Mouse (Mus musculus): ENCODE results near the gene Terb1.

Gene Terb1

DNA sequence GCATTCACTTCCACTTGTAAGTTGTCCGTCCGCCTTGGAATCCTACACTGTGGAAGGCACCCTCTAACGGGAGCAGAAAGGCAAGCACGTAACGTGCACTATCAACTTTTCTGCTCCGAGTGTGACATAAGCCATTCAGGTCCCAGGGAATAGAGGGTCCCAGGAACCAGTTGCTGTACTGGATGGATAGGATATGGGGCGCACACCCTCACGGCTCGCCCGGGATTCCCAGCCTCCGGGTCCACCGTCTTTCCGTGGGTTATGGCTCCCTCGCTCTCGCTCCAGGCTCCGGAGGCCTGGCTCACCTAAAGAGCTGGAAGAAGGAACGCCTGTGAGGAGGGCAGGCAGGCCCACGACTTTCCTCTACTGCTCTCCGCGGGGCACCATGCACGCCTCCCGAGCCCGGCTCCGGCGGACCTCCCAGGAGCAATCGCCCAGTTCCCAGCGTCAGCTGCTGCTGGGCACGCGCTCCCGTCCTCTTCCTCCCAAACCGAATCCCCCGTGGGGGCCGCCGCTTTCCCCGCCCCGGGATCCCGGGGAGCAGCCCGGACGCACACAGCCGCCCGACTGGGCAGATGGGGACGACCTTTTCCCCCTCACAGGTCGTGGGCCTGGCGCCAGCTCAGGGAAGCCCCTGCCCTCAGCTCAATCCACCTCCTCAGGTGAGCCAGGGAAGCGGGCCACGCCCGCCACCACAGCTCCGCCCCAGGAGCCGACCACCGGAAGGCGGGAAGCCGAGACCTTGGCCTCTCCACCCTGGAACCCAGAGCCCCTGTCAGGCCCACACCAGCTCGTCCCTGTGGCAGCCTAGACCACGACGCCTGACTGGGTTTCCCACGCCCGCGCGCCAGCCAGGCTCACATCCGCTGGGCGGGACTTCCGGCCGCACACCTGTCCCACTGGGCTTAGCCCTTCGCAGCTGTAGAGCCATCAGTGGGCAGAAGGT is at the start of gene Terb1:
Gene Terb1 (minus strand): TSS at position 850 of the 946 bp plus-strand sequence.
- peak; percentile 51 for DNase-seq

DNA sequence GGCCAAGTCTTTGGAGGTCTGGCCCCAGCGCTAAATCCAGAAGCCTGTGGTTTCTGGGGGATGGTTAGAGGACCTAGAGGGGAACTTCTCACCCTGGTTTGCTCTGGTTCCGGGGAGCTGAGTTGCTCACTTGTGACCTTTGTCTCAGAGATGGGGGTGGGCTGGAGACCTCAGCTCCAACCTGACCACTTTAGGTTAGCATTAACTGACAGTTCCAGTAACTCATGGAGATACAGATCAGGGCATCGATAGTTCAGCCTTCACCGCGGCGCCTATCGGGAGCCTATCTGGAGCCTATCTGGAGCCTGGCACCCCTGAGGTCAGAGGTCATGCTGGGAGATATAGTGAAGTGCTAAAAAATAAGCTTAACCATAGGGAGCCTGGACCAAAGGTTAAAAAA is 47.5 kb upstream of the Terb1 start:
- no peak for DNase-seq

GRCm38 (mm10) chr8:104555191-104555590 is 45.5 kb upstream of the Terb1 start:
- DNase-seq: no peak

- no peak for DNase-seq
These were observed 33.8 kb upstream of the Terb1 start for GRCm38 (mm10) chr8:104543440-104544045.

DNA sequence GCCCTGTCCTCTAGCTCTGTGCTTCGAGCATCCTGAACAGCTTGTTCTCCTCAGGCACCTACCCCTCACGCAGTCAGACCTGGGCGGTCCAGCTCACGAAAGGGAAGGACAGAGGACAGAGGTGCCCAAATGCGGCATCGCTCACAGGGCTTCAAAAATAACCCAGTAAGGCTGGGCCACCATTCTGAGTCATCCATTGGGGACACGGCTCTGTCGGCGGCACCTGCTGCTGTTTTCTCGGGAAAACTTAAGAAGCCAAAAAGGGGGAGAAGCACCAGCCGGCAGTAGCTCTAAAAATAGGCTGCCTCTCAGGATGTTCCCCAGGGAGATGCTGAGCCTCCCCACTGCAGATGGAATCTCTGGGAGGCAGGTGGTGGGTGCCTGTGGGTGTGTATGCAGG is 32.5 kb upstream of the Terb1 start:
- no peak for DNase-seq

DNA sequence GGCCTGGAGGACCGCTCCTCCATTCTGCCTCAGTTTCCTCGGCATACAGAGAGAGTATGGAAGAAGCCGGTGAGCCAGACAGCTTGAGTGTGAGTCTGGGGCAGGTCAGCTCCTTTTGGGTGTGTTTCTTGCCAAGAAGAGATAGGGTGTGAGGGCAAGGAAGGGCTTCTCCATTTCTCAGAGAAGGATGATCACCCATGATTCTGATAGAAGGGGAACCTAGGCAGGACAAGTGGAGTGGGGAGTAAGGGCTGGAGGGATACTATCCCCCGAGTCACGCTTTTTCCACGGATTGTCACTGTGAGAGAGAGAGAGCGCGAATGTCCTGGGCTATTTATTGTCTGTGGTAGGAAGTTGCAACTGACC is 31.8 kb upstream of the Terb1 start:
- no peak for DNase-seq

DNA sequence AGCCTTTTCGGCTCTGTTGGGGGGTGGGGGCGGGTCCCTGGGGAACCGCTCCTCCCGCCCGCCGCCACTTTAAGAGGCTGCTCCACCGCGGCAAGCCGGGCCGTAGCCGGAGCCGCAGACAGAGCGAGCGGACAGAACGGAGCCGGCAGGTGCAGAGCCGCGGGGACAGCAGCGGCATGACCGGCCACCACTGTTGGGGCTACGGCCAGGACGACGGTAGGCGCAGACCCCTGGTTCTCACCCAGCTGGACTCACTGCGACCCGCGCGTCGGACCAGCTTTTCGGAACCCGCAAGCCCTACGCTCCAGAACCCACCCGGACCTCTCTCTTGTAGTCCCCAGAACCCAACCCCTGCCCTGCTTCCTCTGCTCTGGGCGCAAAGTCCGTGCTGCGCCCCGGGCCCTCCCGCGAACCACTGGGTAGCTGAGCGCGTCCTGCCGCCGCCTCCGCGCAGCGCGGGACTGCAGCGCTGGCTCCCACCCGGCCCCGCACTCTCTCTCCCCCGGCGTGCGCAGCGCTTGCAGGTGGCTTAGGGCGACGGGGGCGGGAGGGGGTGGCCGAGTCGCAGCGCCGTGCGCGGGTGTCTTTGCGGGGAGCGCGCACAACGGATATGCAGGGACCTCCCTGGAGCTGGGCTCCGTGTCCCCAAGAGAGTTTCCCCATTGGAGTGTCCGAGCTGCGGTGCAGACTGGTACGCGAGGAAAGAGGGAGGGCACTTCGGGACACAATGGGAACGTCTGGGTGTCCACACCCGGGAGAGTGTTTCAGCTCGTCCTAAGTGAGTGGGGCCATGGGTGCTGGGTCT is 31.2 kb upstream of the Terb1 start:
- DNase-seq: no peak

DNA sequence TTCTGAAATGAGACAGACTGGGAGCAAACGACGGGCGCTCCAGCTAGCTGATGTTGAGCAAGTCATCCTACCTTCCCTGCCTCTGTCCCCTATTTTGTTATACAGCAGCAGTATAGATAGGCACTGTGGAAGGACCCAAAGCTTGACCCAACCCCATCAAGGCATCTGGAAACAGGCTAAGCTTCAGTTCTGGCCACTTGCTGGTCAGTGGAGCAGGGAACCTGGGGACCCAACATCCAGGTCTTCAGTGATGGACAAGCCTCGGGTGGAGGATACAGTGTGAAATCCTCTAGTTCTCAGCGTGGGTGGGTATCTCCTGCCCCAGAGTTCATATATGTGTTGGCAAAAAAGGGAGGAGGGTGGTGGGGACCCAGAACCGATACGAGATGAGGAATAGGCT is 30.5 kb upstream of the Terb1 start:
- DNase-seq: no peak

GRCm38 (mm10) chr8:104539566-104539965 is 29.9 kb upstream of the Terb1 start:
- DNase-seq: no peak

GRCm38 (mm10) chr8:104538896-104539295 is 29.2 kb upstream of the Terb1 start:
- DNase-seq: no peak

- no peak for DNase-seq
These were observed 26.3 kb upstream of the Terb1 start for GRCm38 (mm10) chr8:104536028-104536427.

DNA sequence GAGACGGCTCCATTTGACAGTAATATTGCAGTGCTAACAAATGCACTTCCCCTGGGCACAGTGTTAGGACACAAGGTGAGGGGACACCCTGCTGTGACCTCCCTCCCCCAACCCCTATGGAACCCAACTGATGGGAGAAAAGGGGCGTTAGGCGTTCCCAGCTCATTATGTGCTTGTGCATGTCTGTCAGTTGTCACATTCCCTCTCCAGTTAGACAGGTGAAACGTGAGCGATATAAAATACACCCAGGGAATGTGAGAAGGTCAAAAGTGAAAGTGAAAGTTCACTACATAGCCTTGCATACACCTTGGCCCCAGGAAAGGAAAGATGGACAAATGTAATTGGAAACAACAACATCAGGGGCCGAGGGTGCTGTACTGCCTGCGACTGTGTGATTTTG is 25.7 kb upstream of the Terb1 start:
- no peak for DNase-seq

DNA sequence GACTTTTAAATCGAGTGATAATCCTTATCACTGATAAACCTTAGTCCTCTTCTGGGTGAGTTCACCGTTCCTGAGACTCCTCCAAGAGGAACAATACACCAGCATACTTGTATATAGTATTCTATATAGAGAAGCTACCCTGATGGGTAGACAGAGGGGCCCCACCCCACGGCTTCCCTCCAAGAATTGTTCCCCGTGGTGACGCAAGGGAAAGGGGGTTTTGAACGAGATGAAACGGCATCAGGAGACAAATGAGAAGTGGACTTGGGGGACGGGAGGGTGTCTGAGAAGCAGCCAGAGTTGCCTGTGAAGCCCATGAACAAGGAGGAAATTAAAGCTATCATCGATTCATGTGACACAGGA is 25.1 kb upstream of the Terb1 start:
- DNase-seq: no peak

DNA sequence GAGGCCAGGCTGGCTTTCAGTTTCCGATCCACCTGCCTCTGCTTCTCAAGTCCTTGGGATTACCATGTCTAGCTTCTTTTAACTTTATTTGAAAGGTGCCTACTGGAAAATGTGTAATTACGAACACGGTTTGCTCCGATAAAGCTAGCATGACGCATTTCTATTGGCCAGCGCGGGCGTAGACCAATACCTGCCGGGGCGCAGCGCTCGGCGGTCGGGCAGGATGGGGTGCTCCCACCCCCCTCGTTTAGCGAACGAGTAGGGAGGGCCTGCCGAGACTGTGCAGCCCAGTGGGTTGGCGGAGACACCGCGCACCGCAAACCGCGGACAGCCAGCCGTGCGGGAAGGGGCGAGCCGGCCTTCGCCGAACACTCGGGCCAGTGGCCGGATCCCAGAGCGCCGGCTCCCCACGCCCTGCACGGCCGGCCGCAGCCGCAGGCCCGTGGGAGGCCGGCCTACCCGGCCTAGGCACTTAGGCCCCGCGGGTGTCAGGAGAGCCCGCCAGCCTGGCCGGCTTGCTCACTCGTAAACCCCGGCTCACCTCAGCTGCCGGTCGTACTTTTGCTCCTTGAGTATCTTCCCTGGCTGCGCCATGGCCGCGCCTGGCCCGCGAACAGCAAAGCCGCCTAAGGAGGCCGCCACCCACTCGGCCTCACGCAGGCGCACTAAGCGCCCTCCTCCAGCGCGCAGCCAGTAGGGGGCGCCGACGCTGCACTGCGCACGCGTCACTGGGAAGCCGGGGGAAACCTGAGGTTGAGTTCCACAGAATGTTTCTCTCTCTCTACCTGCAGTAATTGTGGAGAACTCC is 24.5 kb upstream of the Terb1 start, which contains the start of the genes Nae1 and Car7:
Gene Nae1 (minus strand): TSS at position 667 of the 808 bp plus-strand sequence.
Gene Car7 (plus strand): TSS at position 719 of the 808 bp plus-strand sequence.
- DNase-seq: peak; percentile 95

DNA sequence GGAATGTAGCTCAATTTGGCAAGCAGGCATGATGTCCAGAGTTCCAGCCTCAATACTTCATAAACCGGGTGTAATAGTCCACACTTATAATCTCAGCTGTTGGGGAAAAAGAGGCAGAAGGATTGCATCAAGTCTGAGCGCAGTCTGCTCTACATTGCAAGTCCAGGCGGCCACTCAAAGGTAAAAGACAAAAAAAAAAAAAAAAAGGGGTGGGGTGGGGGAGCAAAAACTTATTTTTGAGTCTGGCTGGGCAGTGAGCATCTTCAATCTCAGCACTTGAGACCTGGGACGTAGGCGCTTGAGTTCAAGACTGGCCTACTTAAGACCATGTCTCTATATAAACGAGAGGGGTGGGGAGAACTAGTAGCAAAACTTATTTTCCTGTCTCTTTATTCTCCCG is 23.8 kb upstream of the Terb1 start:
- no peak for DNase-seq

DNA sequence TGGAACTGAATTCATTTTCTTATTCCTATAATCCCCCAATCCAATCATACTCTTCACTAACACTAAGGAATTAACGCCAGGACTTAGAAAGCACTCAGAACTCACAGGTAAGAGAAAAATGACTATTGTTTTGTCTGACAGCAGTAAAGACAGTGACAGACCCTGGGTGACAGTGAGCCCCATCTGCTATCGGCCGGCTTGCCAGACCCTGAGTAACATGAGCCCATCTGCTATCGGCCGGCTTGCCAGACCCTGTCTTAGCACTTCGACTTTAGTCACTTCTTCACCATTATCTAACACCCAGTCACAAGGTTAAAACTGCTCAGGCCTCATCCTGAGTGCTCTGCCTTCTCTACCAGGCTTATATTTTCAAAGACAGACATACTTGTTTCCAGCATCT is 20.0 kb upstream of the Terb1 start:
- DNase-seq: no peak

DNA sequence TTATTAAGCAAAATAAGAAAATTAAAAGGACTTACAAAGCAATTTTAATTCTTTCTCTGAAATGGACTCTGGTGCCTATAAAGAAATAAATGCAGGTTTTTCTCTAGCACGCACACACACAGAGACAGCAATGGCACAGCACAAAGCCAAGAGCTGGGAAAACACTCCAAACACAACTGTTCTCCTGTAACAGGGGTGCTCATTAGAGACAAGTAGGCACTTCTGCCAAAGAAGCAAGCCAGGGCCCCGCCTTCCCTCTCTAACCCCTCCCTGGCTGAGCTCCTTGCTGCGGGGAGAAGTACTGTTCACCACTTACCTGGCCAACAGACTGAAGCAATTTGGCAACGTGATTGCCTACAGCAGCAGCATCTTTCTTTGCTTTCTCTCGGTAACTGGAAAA is 8.2 kb upstream of the Terb1 start:
- no peak for DNase-seq

DNA sequence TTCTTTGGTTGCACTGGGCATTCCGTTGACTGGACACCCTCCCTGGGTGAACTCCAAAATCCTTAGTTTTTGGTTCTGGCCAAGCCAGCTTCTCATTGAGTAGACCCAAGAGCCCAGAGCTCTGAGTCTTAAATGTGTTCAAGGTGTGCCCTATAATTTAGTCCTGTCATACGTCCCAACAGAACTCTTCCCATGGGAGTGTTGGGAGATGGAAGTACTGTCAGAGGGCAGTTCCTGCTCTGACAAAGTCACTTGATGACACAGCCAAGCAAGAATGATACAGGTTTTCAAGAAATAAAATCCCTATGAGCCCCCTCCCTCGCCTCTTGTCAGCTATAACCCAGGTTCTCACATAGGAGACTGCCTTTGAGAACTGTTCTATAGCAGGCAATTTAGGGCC is 424 bp upstream of the Terb1 start:
- no peak for DNase-seq

DNA sequence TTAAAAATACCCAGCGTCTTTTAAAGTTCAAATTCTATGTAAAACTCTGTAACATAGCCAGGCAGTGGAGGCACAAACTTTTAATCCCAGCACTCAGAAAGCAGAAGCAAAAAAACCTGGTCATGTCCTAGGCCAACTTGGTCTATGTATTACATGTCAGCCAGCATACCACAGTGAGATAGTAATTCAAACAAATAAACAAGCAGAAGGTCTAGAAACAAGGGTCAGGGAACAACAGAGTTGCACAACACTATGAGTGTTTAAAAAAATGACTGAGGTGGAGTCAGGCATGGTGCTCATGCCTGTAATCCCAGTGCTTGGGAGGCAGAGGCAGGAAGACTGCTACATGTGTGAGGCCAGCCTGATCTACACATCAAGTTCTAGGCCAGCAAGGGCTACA is 30.6 kb downstream of the Terb1 start:
- no peak for DNase-seq

- DNase-seq: no peak
These were observed 37.2 kb downstream of the Terb1 start for GRCm38 (mm10) chr8:104472465-104472864.

DNA sequence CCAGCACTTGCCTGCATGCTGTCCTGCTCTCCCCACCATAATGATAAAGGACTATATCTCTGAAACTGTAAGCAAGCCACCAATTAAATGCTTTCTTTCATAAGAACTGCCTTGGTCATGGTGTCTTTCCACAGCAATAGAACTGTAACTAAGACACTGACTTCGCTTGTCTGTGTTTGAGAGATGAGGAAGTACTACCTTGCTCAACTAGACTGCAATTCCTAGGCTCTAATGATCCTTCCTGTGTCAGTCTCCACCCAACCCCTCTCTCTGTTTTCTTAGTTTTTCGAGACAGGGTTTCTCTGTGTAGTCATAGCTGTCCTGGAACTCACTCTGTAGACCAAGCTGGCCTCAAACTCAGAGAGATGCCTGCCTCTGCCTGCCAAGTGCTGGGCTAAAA is 42.2 kb downstream of the Terb1 start:
- no peak for DNase-seq

DNA sequence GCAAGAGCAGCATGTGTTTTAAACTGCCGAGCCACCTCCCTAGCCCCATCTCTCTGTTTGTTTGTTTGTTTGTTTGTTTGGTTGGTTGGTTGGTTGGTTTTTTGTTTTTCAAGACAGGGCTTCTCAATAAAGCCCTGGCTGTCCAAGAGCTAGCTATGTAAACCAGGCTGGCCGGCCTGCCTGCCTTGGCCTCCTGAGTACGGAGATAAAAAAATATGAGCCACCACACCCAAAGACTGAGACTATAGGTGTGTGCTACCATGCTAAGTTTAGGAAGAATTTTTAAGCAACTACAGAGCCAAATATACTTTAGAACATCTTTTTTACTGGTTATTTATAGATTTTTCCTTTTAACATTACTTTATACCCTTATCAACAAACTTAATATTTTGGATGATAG is 57.5 kb downstream of the Terb1 start:
- no peak for DNase-seq

DNA sequence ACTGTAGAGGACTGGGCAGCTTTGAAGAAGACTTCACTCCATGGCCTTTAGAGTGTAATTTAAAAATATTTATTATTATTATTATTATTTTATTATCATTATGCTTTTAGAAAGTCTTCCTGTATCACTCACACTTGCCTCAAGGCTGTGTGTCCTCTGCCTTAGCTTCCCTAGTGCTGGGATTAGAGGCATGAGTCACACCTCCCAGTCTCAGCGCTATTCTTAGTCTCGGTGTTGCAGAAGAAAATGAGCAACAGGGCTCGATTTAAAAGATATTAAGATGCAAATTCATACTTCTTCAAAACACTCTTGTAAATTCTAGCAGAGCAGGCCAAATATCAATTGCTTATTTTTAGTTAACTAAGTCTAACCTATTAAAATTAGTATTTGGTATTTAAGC is 60.9 kb downstream of the Terb1 start:
- DNase-seq: no peak

Data from thymus, postnatal 14 days (tissue).